Mouse (Mus musculus) right cerebral cortex, postnatal 14 days (tissue): ENCODE measurements around the gene Hspa4.

ENCODE experiments used
- DNase-seq: peaks from one replicate; pipeline ENCODE4 v3.0.0; 2022

Hspa4 gene

GRCm38 (mm10) chr11:53249686-53250085, 50.6 kb downstream of the Hspa4 start:
- DNase-seq = no peak

- DNase-seq = no peak
Measured at GRCm38 (mm10) chr11:53245561-53245960, 54.7 kb downstream of the Hspa4 start.

GRCm38 (mm10) chr11:53243199-53243598, 57.1 kb downstream of the Hspa4 start:
- DNase-seq = no peak

- DNase-seq = no peak
Measured at GRCm38 (mm10) chr11:53233590-53233989, 66.7 kb downstream of the Hspa4 start.

GRCm38 (mm10) chr11:53231836-53232235, 68.4 kb downstream of the Hspa4 start:
- DNase-seq = no peak

GRCm38 (mm10) chr11:53229011-53229410, 71.2 kb downstream of the Hspa4 start:
- peak; percentile 50 for DNase-seq

- DNase-seq = no peak
Measured at GRCm38 (mm10) chr11:53210876-53211275, 89.4 kb downstream of the Hspa4 start.
